Mouse (Mus musculus): ENCODE data around the gene Rab8a. TPM values are rescaled to one million over a fixed set of nuclear protein-coding genes. Genes with fewer than 3 reads are reported as not detected.
A peak's percentile ranks its signal among the peaks of the same experiment; 100 is the strongest.

Rab8a gene
- polyA plus RNA-seq, 1 experiment from 2014 or later: 96.0 TPM

DNA sequence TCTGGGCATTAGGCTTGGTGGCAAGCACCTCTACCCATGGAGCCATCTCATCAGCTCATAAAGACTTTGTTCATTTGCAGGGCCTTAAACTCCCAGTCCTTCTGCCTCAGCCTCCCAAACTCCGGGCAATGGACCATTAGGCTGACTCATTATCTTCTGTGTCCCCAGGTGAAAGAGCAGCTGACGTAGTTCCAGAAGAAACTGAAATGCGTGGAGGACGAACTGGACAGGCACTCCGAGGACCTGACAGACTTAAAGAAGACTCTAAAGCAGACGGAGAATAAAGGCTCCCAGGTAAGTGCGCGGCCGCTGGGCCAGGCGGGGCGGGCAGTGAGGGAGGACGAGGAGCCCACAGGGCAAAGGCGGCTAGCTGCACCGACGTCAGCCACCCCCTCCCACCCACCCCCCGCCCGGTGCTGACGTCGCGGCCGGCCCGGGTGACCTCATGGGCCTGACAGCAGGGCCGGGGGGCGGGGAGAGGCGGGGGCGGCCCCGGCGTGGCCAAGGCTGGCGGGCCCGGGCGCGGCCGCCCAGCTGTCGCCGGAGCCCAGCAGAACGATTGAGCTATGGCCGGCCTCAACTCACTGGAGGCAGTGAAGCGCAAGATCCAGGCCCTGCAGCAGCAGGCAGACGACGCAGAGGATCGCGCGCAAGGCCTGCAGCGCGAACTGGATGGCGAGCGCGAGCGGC, 26.1 kb upstream of the Rab8a start, which contains the start of gene Tpm4:
Gene Tpm4, plus strand, starts transcription at position 220 of the 690 bp plus-strand sequence.
- Histone ChIP-seq H3K9me3 (no peaks in the 10 kb centered on the region), H3K27me3 (no peaks in the 10 kb centered on the region), H3K4me3 (peak within 1 kb of the TSS; percentile 69), H3K4me2 (peak within 1 kb of the TSS; percentile 91), H3K4me1 (replicated peaks) (peaks cover 25% of the 10 kb centered on the region), H3K36me3 (peaks cover 14% of the 10 kb centered on the region), H3K9ac (peak within 1 kb of the TSS; percentile 89), H3K27ac (peak within 1 kb of the TSS; percentile 91)
- peak; percentile 82 for ATAC-seq (ENCODE audit: low FRiP score)
- WGBS: under 1% methylated on average over 45 of the region's 49 CpGs

GRCm38 (mm10) chr8:72135446-72136301, 25.3 kb upstream of the Rab8a start:
- Histone ChIP-seq H3K27ac (peak overlapping the region; percentile 91), H3K27me3 (no peaks in the 10 kb centered on the region), H3K9ac (peak overlapping the region; percentile 89), H3K9me3 (no peaks in the 10 kb centered on the region), H3K36me3 (peaks cover 21% of the 10 kb centered on the region), H3K4me1 (replicated peaks) (peaks cover 25% of the 10 kb centered on the region), H3K4me3 (peak overlapping the region; percentile 69), H3K4me2 (peak overlapping the region; percentile 91)
- ATAC-seq (ENCODE audit: low FRiP score): peak; percentile 77
- WGBS: under 1% methylated on average over 62 of the region's 62 CpGs

GRCm38 (mm10) chr8:72136302-72136978, 24.6 kb upstream of the Rab8a start:
- Histone ChIP-seq H3K27me3 (no peaks in the 10 kb centered on the region), H3K4me2 (peak overlapping the region; percentile 91), H3K9ac (peak overlapping the region; percentile 89), H3K36me3 (peaks cover 29% of the 10 kb centered on the region), H3K4me1 (replicated peaks) (peaks cover 25% of the 10 kb centered on the region), H3K9me3 (no peaks in the 10 kb centered on the region), H3K4me3 (peak overlapping the region; percentile 69), H3K27ac (peak overlapping the region; percentile 91)
- ATAC-seq (ENCODE audit: low FRiP score): peak; percentile 8; the same call in 1 of the 2 replicates
- 1% methylated on average over 18 of the region's 18 CpGs for WGBS

DNA sequence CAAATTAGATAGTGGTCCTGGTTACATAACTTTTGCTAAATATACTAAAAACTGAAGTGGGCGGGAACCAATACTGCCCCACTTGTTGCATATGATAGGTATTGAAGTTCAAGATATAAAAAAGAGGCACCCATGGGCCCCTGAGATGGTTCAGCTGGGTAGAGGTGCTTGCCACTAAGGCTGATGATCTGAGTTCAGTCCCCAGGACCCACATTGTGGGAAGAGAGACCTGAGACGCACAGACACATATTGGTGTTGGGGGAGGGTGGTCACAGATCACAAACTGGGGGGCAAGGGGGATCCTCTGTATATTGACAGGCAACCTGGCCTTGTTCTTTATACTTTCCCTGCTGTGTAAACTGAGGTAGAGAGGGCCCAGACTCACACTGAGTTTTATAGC, 23.6 kb upstream of the Rab8a start:
- WGBS: 92% methylated on average over 2 of the region's 2 CpGs
- no peak overlapping the region for H3K9ac ChIP-seq

GRCm38 (mm10) chr8:72138456-72138855, 22.5 kb upstream of the Rab8a start:
- H3K9me3 ChIP-seq: no peaks in the 10 kb centered on the region
- no peak overlapping the region for H3K4me3 ChIP-seq
- H3K9ac ChIP-seq: no peak overlapping the region
- 93% methylated on average over 5 of the region's 5 CpGs for WGBS
- no peak overlapping the region for H3K27ac ChIP-seq
- H3K27me3 ChIP-seq: no peaks in the 10 kb centered on the region
- no peak overlapping the region for H3K4me2 ChIP-seq
- peaks cover 25% of the 10 kb centered on the region for H3K4me1 ChIP-seq (replicated peaks)
- peaks cover 49% of the 10 kb centered on the region for H3K36me3 ChIP-seq
- no peak for ATAC-seq (ENCODE audit: low FRiP score)

More for the DNA sequence above, 23.6 kb upstream of the Rab8a start:
- no peaks in the 10 kb centered on the region for H3K9me3 ChIP-seq
- H3K36me3 ChIP-seq: peaks cover 39% of the 10 kb centered on the region
- H3K27me3 ChIP-seq: no peaks in the 10 kb centered on the region
- ATAC-seq (ENCODE audit: low FRiP score): no peak
- H3K4me3 ChIP-seq: no peak overlapping the region
- H3K27ac ChIP-seq: no peak overlapping the region
- peak overlapping the region; percentile 91; the same call in 1 of the 2 replicates for H3K4me2 ChIP-seq
- peaks cover 25% of the 10 kb centered on the region for H3K4me1 ChIP-seq (replicated peaks)

- no peak overlapping the region for H3K27ac ChIP-seq
- ATAC-seq (ENCODE audit: low FRiP score): no peak
- H3K4me3 ChIP-seq: no peak overlapping the region
- no peaks in the 10 kb centered on the region for H3K4me1 ChIP-seq (replicated peaks)
- H3K9me3 ChIP-seq: no peaks in the 10 kb centered on the region
- no peak overlapping the region for H3K9ac ChIP-seq
- no peak overlapping the region for H3K4me2 ChIP-seq
- H3K36me3 ChIP-seq: peaks cover 93% of the 10 kb centered on the region
- no peaks in the 10 kb centered on the region for H3K27me3 ChIP-seq
- 95% methylated on average over 13 of the region's 13 CpGs for whole genome bisulfite sequencing
Observed at GRCm38 (mm10) chr8:72143256-72143824, 17.7 kb upstream of the Rab8a start.

DNA sequence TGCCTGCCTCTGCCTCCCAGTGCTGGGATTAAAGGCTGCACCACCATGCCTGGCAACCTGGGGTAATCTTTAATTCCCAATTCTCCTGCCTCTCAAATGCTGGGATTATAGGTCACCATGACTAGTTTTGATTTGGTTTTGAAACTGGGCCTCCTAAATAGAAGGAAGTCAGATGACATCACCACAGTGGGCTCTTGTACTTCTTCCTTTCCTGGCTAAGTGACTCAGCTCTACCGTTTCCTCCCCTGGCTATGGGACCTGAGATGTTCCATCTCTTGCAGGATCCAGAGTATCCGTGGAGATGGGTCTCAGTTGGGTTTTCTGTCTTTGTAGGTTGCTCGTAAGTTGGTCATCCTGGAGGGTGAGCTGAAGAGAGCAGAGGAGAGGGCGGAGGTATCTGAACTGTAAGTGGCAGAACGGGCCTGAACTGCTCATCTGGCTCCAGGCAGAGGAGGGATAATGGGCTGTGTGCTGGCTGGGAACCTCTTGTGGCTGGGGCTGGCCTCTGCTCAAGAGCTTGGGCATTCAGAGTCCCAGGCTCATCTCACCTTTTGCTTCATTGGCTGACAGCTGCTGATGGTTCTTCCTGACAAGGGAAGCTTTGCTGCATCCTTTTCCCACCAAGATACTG, 16.5 kb upstream of the Rab8a start:
- Histone ChIP-seq H3K4me1 (replicated peaks) (no peaks in the 10 kb centered on the region), H3K9ac (no peak overlapping the region), H3K36me3 (peaks cover 91% of the 10 kb centered on the region), H3K4me2 (no peak overlapping the region), H3K27me3 (no peaks in the 10 kb centered on the region), H3K4me3 (no peak overlapping the region), H3K27ac (no peak overlapping the region), H3K9me3 (no peaks in the 10 kb centered on the region)
- ATAC-seq (ENCODE audit: low FRiP score): no peak
- 90% methylated on average over 5 of the region's 5 CpGs for WGBS

- no peak overlapping the region for H3K4me2 ChIP-seq
- ATAC-seq (ENCODE audit: low FRiP score): no peak
- H3K4me1 ChIP-seq (replicated peaks): no peaks in the 10 kb centered on the region
- no peak overlapping the region for H3K4me3 ChIP-seq
- H3K9me3 ChIP-seq: no peaks in the 10 kb centered on the region
- H3K27me3 ChIP-seq: no peaks in the 10 kb centered on the region
- WGBS: 95% methylated on average over 3 of the region's 3 CpGs
- H3K9ac ChIP-seq: no peak overlapping the region
- H3K27ac ChIP-seq: no peak overlapping the region
- peaks cover 92% of the 10 kb centered on the region for H3K36me3 ChIP-seq
Observed at GRCm38 (mm10) chr8:72145511-72145910, 15.5 kb upstream of the Rab8a start.

- H3K27ac ChIP-seq: no peak overlapping the region
- peaks cover 92% of the 10 kb centered on the region for H3K36me3 ChIP-seq
- WGBS: 96% methylated on average over 1 of the region's 1 CpGs
- no peaks in the 10 kb centered on the region for H3K4me1 ChIP-seq (replicated peaks)
- no peak overlapping the region for H3K4me3 ChIP-seq
- no peaks in the 10 kb centered on the region for H3K27me3 ChIP-seq
- no peaks in the 10 kb centered on the region for H3K9me3 ChIP-seq
- ATAC-seq (ENCODE audit: low FRiP score): no peak
- no peak overlapping the region for H3K9ac ChIP-seq
- H3K4me2 ChIP-seq: no peak overlapping the region
Observed at GRCm38 (mm10) chr8:72146056-72146455, 14.9 kb upstream of the Rab8a start.

DNA sequence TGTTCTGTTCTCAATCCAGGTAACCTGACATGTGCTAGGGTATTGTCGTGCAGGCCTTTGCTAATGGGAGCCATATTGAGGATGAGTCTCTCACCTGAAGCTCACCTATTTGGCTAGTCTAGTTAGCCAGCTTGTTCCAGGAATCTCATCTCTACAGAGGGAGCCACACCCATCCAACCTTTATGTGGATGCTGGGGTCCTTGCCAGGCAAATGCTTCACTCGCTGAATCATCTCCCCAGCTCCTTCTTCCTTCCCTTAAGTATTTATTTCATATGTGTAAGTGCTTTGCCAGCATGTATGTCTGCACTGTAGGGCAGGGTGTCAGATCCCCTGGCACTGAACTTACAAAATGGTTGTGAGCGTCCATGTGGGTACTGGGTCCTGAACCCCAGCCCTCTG, 14.4 kb upstream of the Rab8a start:
- Histone ChIP-seq H3K36me3 (peaks cover 92% of the 10 kb centered on the region), H3K27ac (no peak overlapping the region), H3K4me3 (no peak overlapping the region), H3K4me2 (no peak overlapping the region), H3K4me1 (replicated peaks) (no peaks in the 10 kb centered on the region), H3K9ac (no peak overlapping the region), H3K27me3 (no peaks in the 10 kb centered on the region), H3K9me3 (no peaks in the 10 kb centered on the region)
- no peak for ATAC-seq (ENCODE audit: low FRiP score)
- WGBS: 95% methylated on average over 3 of the region's 3 CpGs

DNA sequence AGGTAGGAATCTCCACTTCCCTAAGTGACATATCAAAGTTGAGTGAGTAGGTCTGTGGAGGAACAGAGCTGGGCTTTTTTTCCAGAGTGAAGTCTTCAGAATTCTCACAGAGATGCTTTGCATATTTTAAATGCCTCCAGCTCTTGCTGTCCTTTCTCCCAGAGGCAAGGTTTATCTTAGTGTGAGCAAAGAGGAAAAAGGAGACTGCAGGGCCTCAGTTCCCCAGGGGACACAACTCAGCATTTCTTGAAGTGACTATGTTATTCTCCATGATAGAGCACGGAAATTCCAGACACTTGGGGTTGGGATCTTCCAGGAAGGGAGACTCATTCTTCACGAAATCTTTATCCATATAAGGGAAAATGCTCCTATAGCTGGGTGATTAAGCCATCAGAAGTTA, 13.7 kb upstream of the Rab8a start:
- no peak for ATAC-seq (ENCODE audit: low FRiP score)
- Histone ChIP-seq H3K4me1 (replicated peaks) (no peaks in the 10 kb centered on the region), H3K36me3 (peaks cover 92% of the 10 kb centered on the region), H3K27ac (no peak overlapping the region), H3K27me3 (no peaks in the 10 kb centered on the region), H3K9me3 (no peaks in the 10 kb centered on the region), H3K4me3 (no peak overlapping the region), H3K4me2 (no peak overlapping the region), H3K9ac (no peak overlapping the region)
- WGBS: 79% methylated on average over 2 of the region's 2 CpGs
